Mouse (Mus musculus) spleen, postnatal 36 days (tissue): Measurements from ENCODE around the gene Ltbr.
A peak's percentile ranks its signal among the peaks of the same experiment; 100 is the strongest.

Experiments
- DNase-seq, 2 experiments: peaks; one replicate each; pipeline ENCODE4 v3.0.0; 2022; ENCODE audit warnings: low spot score in 2 of 2, mixed read lengths in 1 of 2

The Ltbr gene

GRCm38 (mm10) chr6:125345625-125346024 lies 31.9 kb upstream of the Ltbr start:
- DNase-seq: no peak

GRCm38 (mm10) chr6:125344866-125345265 lies 31.2 kb upstream of the Ltbr start:
- no peak for DNase-seq

- DNase-seq: no peak
Measured at GRCm38 (mm10) chr6:125344084-125344483, 30.4 kb upstream of the Ltbr start.

- DNase-seq: no peak
Measured at GRCm38 (mm10) chr6:125342198-125342597, 28.5 kb upstream of the Ltbr start.

GRCm38 (mm10) chr6:125340244-125340643 lies 26.6 kb upstream of the Ltbr start:
- no peak for DNase-seq

GRCm38 (mm10) chr6:125338791-125339660 lies 25.3 kb upstream of the Ltbr start:
- DNase-seq: no peak

GRCm38 (mm10) chr6:125334356-125334755 lies 20.7 kb upstream of the Ltbr start:
- DNase-seq: no peak

- no peak for DNase-seq
Measured at GRCm38 (mm10) chr6:125333112-125333899, 19.6 kb upstream of the Ltbr start.

GRCm38 (mm10) chr6:125330626-125331326 lies 17.1 kb upstream of the Ltbr start:
- peak; percentile 50 to 56 for DNase-seq

GRCm38 (mm10) chr6:125328243-125328642 lies 14.6 kb upstream of the Ltbr start:
- no peak for DNase-seq

- DNase-seq: no peak
Measured at GRCm38 (mm10) chr6:125325337-125325736, 11.7 kb upstream of the Ltbr start.

GRCm38 (mm10) chr6:125323547-125323946 lies 9.9 kb upstream of the Ltbr start:
- no peak for DNase-seq

GRCm38 (mm10) chr6:125322794-125323193 lies 9.1 kb upstream of the Ltbr start:
- no peak for DNase-seq

GRCm38 (mm10) chr6:125321114-125321855 lies 7.6 kb upstream of the Ltbr start:
- DNase-seq: no peak

GRCm38 (mm10) chr6:125320323-125320722 lies 6.6 kb upstream of the Ltbr start, which contains the start of gene Scnn1a:
Scnn1a (plus strand) TSS chr6:125320659.
- no peak for DNase-seq

- DNase-seq: no peak
Measured at GRCm38 (mm10) chr6:125319919-125320296, 6.2 kb upstream of the Ltbr start.

GRCm38 (mm10) chr6:125318981-125319918 lies 5.6 kb upstream of the Ltbr start:
- DNase-seq: no peak

GRCm38 (mm10) chr6:125317077-125317476 lies 3.4 kb upstream of the Ltbr start:
- no peak for DNase-seq

- DNase-seq: no peak
Measured at GRCm38 (mm10) chr6:125314746-125315145, 1.1 kb upstream of the Ltbr start.

GRCm38 (mm10) chr6:125314231-125314563 lies 512 bp upstream of the Ltbr start:
- DNase-seq: no peak
